Mouse (Mus musculus) embryonic stem cell, embryonic (primary cell): ENCODE results near the gene Myadml2.

Source experiments
- CTCF ChIA-PET, 4 experiments: fragments of 300-600 bp in 2 of 4; fragments of 350-600 bp in 2 of 4; sonication (Branson Sonifier 250); formaldehyde crosslinking; loops; one replicate each; lab custom pipeline; 2022; ENCODE audit warnings: inconsistent platforms in 2 of 4; lab: Charles Lee
- POLR2A ChIA-PET, 4 experiments: fragments of 300-600 bp in 2 of 4; fragments of 350-600 bp in 2 of 4; sonication (Branson Sonifier 250); formaldehyde crosslinking; loops; one replicate each; lab custom pipeline; 2022; ENCODE audit warnings: antibody characterized with exemption in 4 of 4, inconsistent platforms in 1 of 4; lab: Charles Lee

The Myadml2 gene

GRCm38 (mm10) chr11:120675875-120676274 is 27.9 kb upstream of the Myadml2 start:
- POLR2A ChIA-PET: interaction anchor here (0.6 to 34.4 kb wide), 31 partner anchors 8 to 728 kb away, joined by 3 to 509 read pairs (median 5); partner anchors contain the start of genes Cenpx (in 2 of the 4), Lrrc45 (in 2 of the 4), Mafg (in 2 of the 4) and Notum (in 2 of the 4)

GRCm38 (mm10) chr11:120673594-120674122 is 25.7 kb upstream of the Myadml2 start:
- ChIA-PET CTCF (interaction anchor here in 2 of 4 experiments (0.7 to 1.9 kb wide), 6 partner anchors 15 to 103 kb away, joined by 3 to 10 read pairs (median 5); partner anchors contain the start of gene Pycr1 (in 1 of the 2)), POLR2A (interaction anchor here (0.7 to 34.4 kb wide), 53 partner anchors 8 to 316 kb away, joined by 3 to 509 read pairs (median 5); partner anchors contain the start of genes Mafg (in 3 of the 4), Notum (in 3 of the 4), Pycr1 (in 3 of the 4) and Cenpx (in 2 of the 4))

More at GRCm38 (mm10) chr11:120675875-120676274, 27.9 kb upstream of the Myadml2 start:
- CTCF ChIA-PET: interaction anchor here in 1 of 4 experiments (2.5 to 4.4 kb wide), 2 partner anchors 16 to 20 kb away, joined by 5 to 25 read pairs; partner anchors contain the start of gene Notum

DNA sequence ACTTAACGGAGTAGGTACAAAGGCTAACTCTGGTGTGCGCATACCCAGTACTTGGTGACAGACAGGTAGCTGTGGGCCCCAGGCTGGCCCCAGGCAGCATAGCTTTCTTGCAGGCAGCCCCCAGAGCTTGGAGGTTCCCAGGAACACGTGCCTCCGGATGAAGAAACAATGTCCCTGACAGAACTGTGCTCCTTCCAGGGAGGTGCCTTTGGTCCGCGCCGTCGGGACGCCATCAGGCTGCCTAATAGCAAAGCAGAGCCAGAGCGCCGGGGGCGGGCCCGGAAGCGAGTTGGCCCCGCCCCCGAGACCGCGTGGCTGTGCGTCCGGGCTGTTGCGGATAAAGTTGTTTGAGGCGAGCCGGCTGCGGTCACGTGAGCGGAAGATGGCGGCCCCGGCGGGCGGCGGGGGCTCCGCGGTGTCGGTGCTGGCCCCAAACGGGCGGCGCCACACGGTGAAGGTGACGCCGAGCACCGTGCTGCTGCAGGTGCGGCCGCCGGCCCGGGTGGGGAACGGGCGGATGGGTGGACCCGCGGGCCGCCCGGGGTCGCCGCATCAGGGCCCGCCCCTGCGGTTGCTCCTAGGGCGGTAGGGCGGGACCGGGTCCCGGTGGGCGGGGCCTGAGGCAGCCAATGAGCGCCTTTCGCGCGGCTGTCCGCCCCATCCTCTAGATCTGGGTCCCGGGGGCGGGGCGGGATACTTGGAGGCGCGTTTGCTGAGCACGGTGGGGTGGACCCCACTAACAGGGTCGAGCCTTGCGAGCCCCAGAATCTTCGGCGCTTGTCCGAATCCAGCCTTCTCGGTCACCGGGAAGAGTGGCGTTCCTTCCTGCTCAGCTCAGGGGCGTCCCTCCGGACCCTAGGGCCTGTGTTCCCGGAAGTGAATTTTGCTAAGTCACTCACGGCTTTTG is 25.0 kb upstream of the Myadml2 start, which contains the start of gene Aspscr1:
Gene Aspscr1 (plus strand): TSS at position 287 of the 907 bp plus-strand sequence.
- ChIA-PET POLR2A (interaction anchor here in 3 of 4 experiments (0.7 to 34.4 kb wide), 52 partner anchors 7 to 473 kb away, joined by 3 to 509 read pairs (median 4); partner anchors contain the start of genes Mafg (in 3 of the 3), Notum (in 3 of the 3), Pycr1 (in 3 of the 3) and Cenpx (in 2 of the 3)), CTCF (interaction anchor here in 2 of 4 experiments (1.2 to 1.8 kb wide), 5 partner anchors 14 to 103 kb away, joined by 3 to 10 read pairs (median 4); partner anchors contain the start of genes Cenpx (in 1 of the 2), Lrrc45 (in 1 of the 2) and Pycr1 (in 1 of the 2))

GRCm38 (mm10) chr11:120666617-120667016 is 18.7 kb upstream of the Myadml2 start:
- CTCF ChIA-PET: interaction anchor here in 3 of 4 experiments (0.8 to 3.2 kb wide), 10 partner anchors 23 to 110 kb away, joined by 3 to 13 read pairs (median 4); partner anchors contain the start of genes Cenpx (in 1 of the 3), Lrrc45 (in 1 of the 3) and Pycr1 (in 1 of the 3)
- POLR2A ChIA-PET: interaction anchor here (0.8 to 34.4 kb wide), 46 partner anchors 8 to 480 kb away, joined by 3 to 509 read pairs (median 6); partner anchors contain the start of genes Mafg (in 4 of the 4), Pycr1 (in 3 of the 4), Cenpx (in 2 of the 4) and Lrrc45 (in 2 of the 4)

GRCm38 (mm10) chr11:120665406-120665805 is 17.4 kb upstream of the Myadml2 start:
- ChIA-PET CTCF (interaction anchor here (0.5 to 3.2 kb wide), 15 partner anchors 13 to 111 kb away, joined by 3 to 13 read pairs (median 4); partner anchors contain the start of genes Cenpx (in 1 of the 4), Lrrc45 (in 1 of the 4), Mafg (in 1 of the 4) and Pycr1 (in 1 of the 4)), POLR2A (interaction anchor here in 3 of 4 experiments (0.6 to 34.4 kb wide), 53 partner anchors 8 to 723 kb away, joined by 3 to 509 read pairs (median 6); partner anchors contain the start of genes Mafg (in 3 of the 3), Pycr1 (in 3 of the 3), Cenpx (in 2 of the 3) and Dcxr (in 2 of the 3))

- POLR2A ChIA-PET: interaction anchor here in 3 of 4 experiments (1.2 to 34.4 kb wide), 10 partner anchors 8 to 90 kb away, joined by 3 to 509 read pairs (median 32); partner anchors contain the start of genes Mafg (in 2 of the 3), Pycr1 (in 2 of the 3), Cenpx (in 1 of the 3) and Lrrc45 (in 1 of the 3)
- CTCF ChIA-PET: interaction anchor here in 1 of 4 experiments (1.1 kb wide), 1 partner anchor 56 kb away, joined by 3 read pairs; no protein-coding TSS in a partner anchor
Measured at GRCm38 (mm10) chr11:120663714-120664113, 15.8 kb upstream of the Myadml2 start.

GRCm38 (mm10) chr11:120662759-120663158 is 14.8 kb upstream of the Myadml2 start:
- POLR2A ChIA-PET: interaction anchor here in 3 of 4 experiments (0.7 to 34.4 kb wide), 12 partner anchors 11 to 189 kb away, joined by 3 to 509 read pairs (median 4); partner anchors contain the start of genes Mafg (in 2 of the 3), Pycr1 (in 2 of the 3), Aspscr1 (in 1 of the 3) and Cenpx (in 1 of the 3)
- CTCF ChIA-PET: no interaction called here

- ChIA-PET CTCF (interaction anchor here (0.5 to 3.1 kb wide), 16 partner anchors 16 to 1305 kb away, joined by 3 to 25 read pairs (median 4); partner anchors contain the start of genes Pycr1 (in 2 of the 4), Cenpx (in 1 of the 4), Lrrc45 (in 1 of the 4) and Mafg (in 1 of the 4)), POLR2A (interaction anchor here (0.6 to 34.4 kb wide), 29 partner anchors 9 to 191 kb away, joined by 3 to 509 read pairs (median 4); partner anchors contain the start of genes Pycr1 (in 4 of the 4), Aspscr1 (in 2 of the 4), Cenpx (in 2 of the 4) and Lrrc45 (in 2 of the 4))
Measured at GRCm38 (mm10) chr11:120661076-120661460, 13.1 kb upstream of the Myadml2 start, which contains the start of gene Notum. Gene Notum, minus strand, starts transcription at chr11:120661175.

- POLR2A ChIA-PET: interaction anchor here (0.6 to 20.9 kb wide), 45 partner anchors 9 to 191 kb away, joined by 3 to 227 read pairs (median 4); partner anchors contain the start of genes Pycr1 (in 3 of the 4), Aspscr1 (in 2 of the 4), Cenpx (in 2 of the 4) and Lrrc45 (in 2 of the 4)
- CTCF ChIA-PET: interaction anchor here (0.5 to 3.1 kb wide), 26 partner anchors 16 to 1304 kb away, joined by 3 to 25 read pairs (median 4); partner anchors contain the start of genes Pycr1 (in 2 of the 4), Cenpx (in 1 of the 4), Dcxr (in 1 of the 4) and Lrrc45 (in 1 of the 4)
Measured at GRCm38 (mm10) chr11:120660301-120661075, 12.5 kb upstream of the Myadml2 start.

- ChIA-PET CTCF (interaction anchor here (0.6 to 3.1 kb wide), 67 partner anchors 8 to 381 kb away, joined by 3 to 25 read pairs (median 4); partner anchors contain the start of genes Cenpx (in 2 of the 4), Lrrc45 (in 2 of the 4), Dcxr (in 1 of the 4) and Mafg (in 1 of the 4)), POLR2A (interaction anchor here (0.5 to 20.9 kb wide), 72 partner anchors 7 to 486 kb away, joined by 3 to 227 read pairs (median 4); partner anchors contain the start of genes Pycr1 (in 3 of the 4), Rac3 (in 3 of the 4), Aspscr1 (in 2 of the 4) and Cenpx (in 2 of the 4))
Measured at GRCm38 (mm10) chr11:120659509-120660300, 11.7 kb upstream of the Myadml2 start.

DNA sequence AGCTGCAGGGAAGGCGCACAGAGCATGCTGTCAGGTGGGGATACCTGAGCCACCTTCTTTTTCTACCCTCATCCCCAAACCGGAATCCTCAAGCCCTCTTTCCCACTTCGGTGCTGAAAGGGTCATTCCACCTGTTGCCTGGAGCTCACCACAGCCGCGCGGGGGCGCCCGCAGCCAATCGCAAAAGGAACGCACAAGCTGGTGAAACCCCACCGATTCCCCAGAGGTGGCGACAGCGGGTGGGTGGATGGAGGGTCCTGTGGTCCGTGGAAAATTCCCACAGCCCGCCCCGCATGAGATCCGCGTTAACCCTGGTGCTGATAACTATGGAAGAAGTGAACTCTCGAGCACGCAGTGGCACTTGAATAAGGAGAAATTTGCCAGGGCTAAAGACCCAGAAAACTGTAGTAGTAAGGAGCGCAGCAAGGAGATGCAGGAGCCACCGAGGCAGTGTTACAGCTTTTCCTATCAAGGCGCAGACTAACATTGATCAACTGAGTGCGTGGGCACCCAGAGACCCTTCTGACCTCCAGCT is 11.0 kb upstream of the Myadml2 start:
- CTCF ChIA-PET: interaction anchor here (0.6 to 3.1 kb wide), 62 partner anchors 9 to 382 kb away, joined by 3 to 25 read pairs (median 4); partner anchors contain the start of genes Cenpx (in 2 of the 4), Lrrc45 (in 2 of the 4), Dcxr (in 1 of the 4) and Mafg (in 1 of the 4)
- POLR2A ChIA-PET: interaction anchor here (0.5 to 20.9 kb wide), 55 partner anchors 8 to 487 kb away, joined by 3 to 227 read pairs (median 4); partner anchors contain the start of genes Pycr1 (in 3 of the 4), Aspscr1 (in 2 of the 4), Cenpx (in 2 of the 4) and Lrrc45 (in 2 of the 4)

GRCm38 (mm10) chr11:120657301-120657700 is 9.3 kb upstream of the Myadml2 start:
- ChIA-PET POLR2A (interaction anchor here in 3 of 4 experiments (0.9 to 20.9 kb wide), 17 partner anchors 9 to 84 kb away, joined by 3 to 227 read pairs (median 7); partner anchors contain the start of genes Mafg (in 2 of the 3), Pycr1 (in 2 of the 3), Aspscr1 (in 1 of the 3) and Myadml2 (in 1 of the 3)), CTCF (interaction anchor here in 1 of 4 experiments (1.1 kb wide), 1 partner anchor 150 kb away, joined by 3 read pairs; no protein-coding TSS in a partner anchor)

DNA sequence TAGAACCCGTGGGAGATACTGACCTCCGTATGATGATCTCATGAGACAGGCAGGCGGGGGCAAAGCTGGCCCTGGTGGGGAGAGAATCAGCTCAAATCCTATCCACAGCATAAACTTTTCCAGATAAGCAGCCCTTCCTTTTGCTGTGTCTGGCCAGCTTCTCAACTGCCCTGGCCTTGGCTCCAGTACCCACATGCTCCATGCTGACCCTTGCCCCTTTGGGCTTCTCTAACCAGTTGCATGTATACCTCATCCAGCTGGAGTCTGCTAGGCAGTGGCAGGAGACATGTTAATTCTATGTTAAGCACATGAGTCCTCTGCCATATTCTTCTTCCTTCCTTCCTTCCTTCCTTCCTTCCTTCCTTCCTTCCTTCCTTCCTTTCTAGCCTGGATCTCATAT is 6.8 kb upstream of the Myadml2 start:
- POLR2A ChIA-PET: interaction anchor here in 3 of 4 experiments (0.6 to 20.9 kb wide), 16 partner anchors 9 to 65 kb away, joined by 3 to 227 read pairs (median 4); partner anchors contain the start of genes Pycr1 (in 3 of the 3), Aspscr1 (in 1 of the 3), Cenpx (in 1 of the 3) and Lrrc45 (in 1 of the 3)
- CTCF ChIA-PET: interaction anchor here in 2 of 4 experiments (0.6 to 1.1 kb wide), 5 partner anchors 11 to 188 kb away, joined by 3 read pairs; partner anchors contain the start of gene Pycr1 (in 1 of the 2)
